Mouse (Mus musculus) ES-Bruce4 (cell line): ENCODE data around the gene Mgat4a. TPM values are rescaled to one million over a fixed set of nuclear protein-coding genes. Genes with fewer than 3 reads are reported as not detected.
"Not testable (repeated sequence)": the region's sequence is repeated elsewhere in the genome, so short reads cannot be mapped to it uniquely, and the experiment has no call there.

Experiments
- H3K27ac ChIP-seq: 2 replicates; pipeline ENCODE4 v1.5.1; 2012; ENCODE audit warnings: low read length, inconsistent platforms; ENCODE audit not compliant: insufficient read depth
- H3K27me3 ChIP-seq: 2 replicates; pipeline ENCODE4 v1.6.1; 2012; ENCODE audit warnings: mild to moderate bottlenecking, low read length, inconsistent platforms; ENCODE audit not compliant: control insufficient read depth, poor library complexity, insufficient read depth, severe bottlenecking
- H3K36me3 ChIP-seq: 2 replicates; pipeline ENCODE4 v1.6.1; 2012; ENCODE audit warnings: inconsistent platforms, mild to moderate bottlenecking, low read length, moderate library complexity; ENCODE audit not compliant: control insufficient read depth, poor library complexity, insufficient read depth, severe bottlenecking
- H3K4me1 ChIP-seq: one replicate; pipeline ENCODE4 v1.8.1; 2011; ENCODE audit warnings: low read length; ENCODE audit not compliant: control insufficient read depth, insufficient read depth
- H3K4me3 ChIP-seq: 2 replicates; pipeline ENCODE4 v1.5.1; 2011; ENCODE audit warnings: low read depth, mild to moderate bottlenecking, low read length
- H3K9ac ChIP-seq: 2 replicates; pipeline ENCODE4 v1.6.1; 2012; ENCODE audit warnings: low read depth, mild to moderate bottlenecking, inconsistent platforms; ENCODE audit not compliant: poor library complexity, severe bottlenecking
- H3K9me3 ChIP-seq: replicated peaks from 2 replicates; pipeline ENCODE4 v1.6.1; 2012; ENCODE audit warnings: mild to moderate bottlenecking, low read length, inconsistent platforms; ENCODE audit not compliant: control insufficient read depth, poor library complexity, insufficient read depth, severe bottlenecking
- CTCF ChIP-seq: IDR thresholded peaks from one replicate; pipeline ENCODE4 v1.8.1; 2011; ENCODE audit warnings: low read depth, low read length
- EP300 ChIP-seq: IDR thresholded peaks from 2 replicates; pipeline ENCODE4 v1.6.1; 2011; ENCODE audit warnings: low read depth, low read length; ENCODE audit not compliant: insufficient read depth
- POLR2A ChIP-seq: IDR thresholded peaks from one replicate; pipeline ENCODE4 v1.8.1; 2011; ENCODE audit warnings: low read length; ENCODE audit not compliant: insufficient read depth
- polyA plus RNA-seq: library from polyadenylated mRNA; stranded (reverse); fragments of >200 nt; gene quantifications from 2 replicates; pipeline ENCODE4 v1.2.4, GENCODE M21; 2011; ENCODE audit warnings: low read depth; ENCODE audit not compliant: missing spikeins, insufficient read depth, insufficient read length

Gene Mgat4a
- polyA plus RNA-seq, 1 experiment = 9.2 TPM

GRCm38 (mm10) chr1:37526257-37526656 is 14.6 kb downstream of the Mgat4a start:
- H3K9ac ChIP-seq = no peak overlapping the region
- TF ChIP-seq CTCF (no peak), POLR2A (no peak), EP300 (no peak)
- H3K36me3 ChIP-seq = no peaks in the 10 kb centered on the region
- no peak overlapping the region for H3K27ac ChIP-seq
- no peaks in the 10 kb centered on the region for H3K9me3 ChIP-seq
- H3K27me3 ChIP-seq = no peaks in the 10 kb centered on the region
- H3K4me3 ChIP-seq = no peak overlapping the region
- no peaks in the 10 kb centered on the region for H3K4me1 ChIP-seq

GRCm38 (mm10) chr1:37524669-37525068 is 16.1 kb downstream of the Mgat4a start:
- Histone ChIP-seq H3K4me1 (no peaks in the 10 kb centered on the region), H3K9me3 (no peaks in the 10 kb centered on the region), H3K4me3 (no peak overlapping the region), H3K36me3 (no peaks in the 10 kb centered on the region), H3K27ac (no peak overlapping the region), H3K27me3 (no peaks in the 10 kb centered on the region), H3K9ac (no peak overlapping the region)
- TF ChIP-seq CTCF = no peak
- no peak for TF ChIP-seq POLR2A
- TF ChIP-seq EP300 = no peak

GRCm38 (mm10) chr1:37524122-37524521 is 16.7 kb downstream of the Mgat4a start:
- H3K9me3 ChIP-seq, H3K9ac ChIP-seq, H3K4me3 ChIP-seq, H3K27me3 ChIP-seq, H3K36me3 ChIP-seq, H3K4me1 ChIP-seq, H3K27ac ChIP-seq: not testable (repeated sequence)

GRCm38 (mm10) chr1:37523548-37523947 is 17.3 kb downstream of the Mgat4a start:
- H3K9me3 ChIP-seq, H3K36me3 ChIP-seq, H3K9ac ChIP-seq, H3K27me3 ChIP-seq, H3K4me1 ChIP-seq, H3K4me3 ChIP-seq: not testable (repeated sequence)
- peak overlapping the region; percentile 1; the same call in 1 of the 2 replicates for H3K27ac ChIP-seq

GRCm38 (mm10) chr1:37522101-37522500 is 18.7 kb downstream of the Mgat4a start:
- Histone ChIP-seq H3K4me3 (no peak overlapping the region), H3K27me3 (no peaks in the 10 kb centered on the region), H3K27ac (no peak overlapping the region), H3K9ac (no peak overlapping the region), H3K9me3 (no peaks in the 10 kb centered on the region), H3K36me3 (no peaks in the 10 kb centered on the region), H3K4me1 (no peaks in the 10 kb centered on the region)
- no peak for TF ChIP-seq CTCF
- TF ChIP-seq POLR2A = no peak
- TF ChIP-seq EP300 = no peak

- H3K9ac ChIP-seq = no peak overlapping the region
- H3K4me3 ChIP-seq = no peak overlapping the region
- H3K36me3 ChIP-seq = no peaks in the 10 kb centered on the region
- H3K27ac ChIP-seq = no peak overlapping the region
- no peaks in the 10 kb centered on the region for H3K4me1 ChIP-seq
- TF ChIP-seq POLR2A (no peak), CTCF (no peak), EP300 (no peak)
- H3K27me3 ChIP-seq = no peaks in the 10 kb centered on the region
- H3K9me3 ChIP-seq = no peaks in the 10 kb centered on the region
Observed at GRCm38 (mm10) chr1:37518791-37519190, 22.0 kb downstream of the Mgat4a start.
